Mouse (Mus musculus): ENCODE measurements around the gene Slc44a5. TPM values are rescaled to one million over a fixed set of nuclear protein-coding genes. Genes with fewer than 3 reads are reported as not detected.
"Not testable (repeated sequence)": the region's sequence is repeated elsewhere in the genome, so short reads cannot be mapped to it uniquely, and the experiment has no call there.

Slc44a5 gene
- polyA plus RNA-seq, 1 experiment from 2014 or later = 1.1 TPM

DNA sequence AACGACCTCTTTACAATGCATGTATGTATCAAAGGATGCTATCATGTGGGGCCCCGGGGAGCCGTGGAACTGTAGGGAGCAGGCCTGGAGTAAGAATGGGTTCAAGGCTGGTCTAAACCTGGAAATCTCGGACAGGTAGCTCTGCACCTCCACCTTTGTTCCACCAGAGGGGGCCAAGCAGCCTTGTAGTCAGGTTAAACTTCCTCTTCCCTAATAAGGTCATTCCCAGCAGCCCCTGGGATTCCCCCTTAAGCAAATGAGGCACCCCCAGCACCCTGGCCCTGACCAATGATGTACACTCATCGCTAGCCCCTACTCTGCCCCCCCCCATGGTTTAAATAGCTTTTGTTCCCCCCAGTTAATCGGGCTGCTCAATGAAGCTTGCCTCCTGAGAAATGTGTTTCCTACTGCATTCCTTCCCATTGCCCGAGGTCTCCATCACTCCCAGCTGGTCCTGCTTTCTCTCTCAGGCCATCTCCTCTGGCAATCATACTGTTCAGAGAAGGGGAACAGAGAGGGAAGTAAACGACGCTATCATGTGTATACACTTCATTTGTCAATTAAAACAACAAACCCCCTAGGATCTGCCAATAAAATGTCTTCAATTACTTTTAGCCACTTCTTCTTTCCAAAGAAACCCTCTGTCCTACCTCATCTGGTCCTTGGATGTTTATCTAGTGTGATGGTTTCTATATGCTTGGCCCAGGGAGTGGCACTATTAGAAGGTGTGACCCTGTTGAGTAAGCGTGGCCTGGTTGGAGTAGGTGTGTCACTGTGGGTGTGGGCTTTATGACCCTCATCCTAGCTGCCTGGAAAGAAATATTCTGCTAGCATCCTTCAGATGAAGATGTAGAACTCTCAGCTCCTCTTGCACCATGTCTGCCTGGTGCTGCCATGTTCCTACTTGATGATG, 11.4 kb downstream of the Slc44a5 start:
- H3K4me1 ChIP-seq (ENCODE audit: control insufficient read depth, insufficient read depth, low read length) = no peaks in the 10 kb centered on the region
- no peak overlapping the region for H3K27ac ChIP-seq (ENCODE audit: low read length)
- H3K9me3 ChIP-seq (replicated peaks; ENCODE audit: control insufficient read depth, low read length) = no peaks in the 10 kb centered on the region
- H3K36me3 ChIP-seq (ENCODE audit: control insufficient read depth, insufficient read depth, low read length) = no peaks in the 10 kb centered on the region
- H3K9ac ChIP-seq (ENCODE audit: low read length) = no peak overlapping the region
- no peak overlapping the region for H3K4me3 ChIP-seq (replicated peaks; ENCODE audit: low read length)
- no peak for ATAC-seq (ENCODE audit: insufficient read depth, low FRiP score)
- WGBS = 49% methylated on average over 10 of the region's 10 CpGs
- no peak overlapping the region for H3K4me2 ChIP-seq (ENCODE audit: low read depth, low read length)
- no peaks in the 10 kb centered on the region for H3K27me3 ChIP-seq (ENCODE audit: control insufficient read depth, insufficient read depth, low read length)

DNA sequence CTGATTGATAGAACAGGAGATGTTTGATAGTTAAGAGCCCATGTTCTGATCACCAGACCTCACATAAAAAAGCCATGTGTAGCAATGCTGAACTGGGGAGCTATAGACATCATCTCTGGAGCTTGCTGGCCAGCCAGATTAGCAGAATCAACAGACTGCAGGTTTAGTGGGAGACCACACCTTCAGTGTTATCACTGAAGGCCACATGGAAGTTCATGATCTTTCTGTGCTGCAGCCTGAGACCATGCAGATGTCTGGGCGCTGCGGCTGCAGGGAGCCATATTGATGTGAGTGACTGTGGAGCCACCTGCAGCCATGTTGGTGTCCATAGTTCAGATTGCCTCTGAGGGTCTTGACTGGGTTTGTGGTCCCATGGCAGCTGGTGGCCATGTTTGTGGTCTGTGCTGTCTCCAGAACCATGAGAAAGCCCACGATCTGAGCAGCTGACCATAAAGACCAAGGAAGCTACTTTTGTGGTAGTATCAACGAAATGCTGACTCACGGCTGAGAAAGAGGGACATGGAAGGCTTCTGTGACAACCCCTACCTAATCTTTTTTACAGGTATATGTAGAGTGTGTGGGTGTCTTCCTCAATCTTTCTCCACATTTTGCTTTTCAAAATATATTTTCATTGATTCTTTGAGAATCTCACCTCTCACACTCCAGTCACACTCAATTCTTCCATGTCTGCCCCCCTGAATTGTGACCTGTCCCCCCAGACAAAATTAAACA, 26.7 kb downstream of the Slc44a5 start:
- Histone ChIP-seq H3K4me3 (replicated peaks; ENCODE audit: low read length) (no peak overlapping the region), H3K9me3 (replicated peaks; ENCODE audit: control insufficient read depth, low read length) (0 out of 2 replicates have a peak, but pooled peaks cover 3% of the 10 kb centered on the region), H3K36me3 (ENCODE audit: control insufficient read depth, insufficient read depth, low read length) (no peaks in the 10 kb centered on the region), H3K9ac (ENCODE audit: low read length) (no peak overlapping the region), H3K4me1 (ENCODE audit: control insufficient read depth, insufficient read depth, low read length) (no peaks in the 10 kb centered on the region), H3K27me3 (ENCODE audit: control insufficient read depth, insufficient read depth, low read length) (no peaks in the 10 kb centered on the region), H3K27ac (ENCODE audit: low read length) (no peak overlapping the region), H3K4me2 (ENCODE audit: low read depth, low read length) (no peak overlapping the region)
- 91% methylated on average over 5 of the region's 5 CpGs for WGBS
- no peak for ATAC-seq (ENCODE audit: insufficient read depth, low FRiP score)

DNA sequence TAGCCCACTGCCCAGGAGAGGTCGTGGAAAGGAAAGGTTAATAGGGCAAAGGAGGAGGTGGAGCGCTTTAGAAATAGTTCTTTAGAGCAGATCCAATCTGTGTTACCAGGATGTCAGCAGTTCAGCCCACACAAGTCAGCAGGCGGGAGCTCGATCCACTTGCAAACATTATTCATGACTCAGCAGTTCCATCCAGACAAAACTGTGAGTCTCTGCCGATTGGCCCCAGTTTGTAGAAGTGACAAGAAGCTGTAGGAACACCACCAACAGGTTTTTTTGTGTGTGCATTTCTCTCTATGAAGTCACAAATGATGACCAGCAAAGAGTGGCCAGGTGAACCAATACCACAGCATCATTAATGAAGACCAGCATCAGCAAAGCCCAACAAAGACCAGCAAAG, 28.1 kb downstream of the Slc44a5 start:
- no peaks in the 10 kb centered on the region for H3K36me3 ChIP-seq (ENCODE audit: control insufficient read depth, insufficient read depth, low read length)
- H3K4me3 ChIP-seq (replicated peaks; ENCODE audit: low read length) = no peak overlapping the region
- H3K4me1 ChIP-seq (ENCODE audit: control insufficient read depth, insufficient read depth, low read length) = no peaks in the 10 kb centered on the region
- no peak for ATAC-seq (ENCODE audit: insufficient read depth, low FRiP score)
- H3K27me3 ChIP-seq (ENCODE audit: control insufficient read depth, insufficient read depth, low read length) = no peaks in the 10 kb centered on the region
- H3K27ac ChIP-seq (ENCODE audit: low read length) = no peak overlapping the region
- 81% methylated on average over 5 of the region's 5 CpGs for WGBS
- H3K9me3 ChIP-seq (replicated peaks; ENCODE audit: control insufficient read depth, low read length) = 0 out of 2 replicates have a peak, but pooled peaks cover 3% of the 10 kb centered on the region
- H3K9ac ChIP-seq (ENCODE audit: low read length) = no peak overlapping the region
- H3K4me2 ChIP-seq (ENCODE audit: low read depth, low read length) = no peak overlapping the region

DNA sequence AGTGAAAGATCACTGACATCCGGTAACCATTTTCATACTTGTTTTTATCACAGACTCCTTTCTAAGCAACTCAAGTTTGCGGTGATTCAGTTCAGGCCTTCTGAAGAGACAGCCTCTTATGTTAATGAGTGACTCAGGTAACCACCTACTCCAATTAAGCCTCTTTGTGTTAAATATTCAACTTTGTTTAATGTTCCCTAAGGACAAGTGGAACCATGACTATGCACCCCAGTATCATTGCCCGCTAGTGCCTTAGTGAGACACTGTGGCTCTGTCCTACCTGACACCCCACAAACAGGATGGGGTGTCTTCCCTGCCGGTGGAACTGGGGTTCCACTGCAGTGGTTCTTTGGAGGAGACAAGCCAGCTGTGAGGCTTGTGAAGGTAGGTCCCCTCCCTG, 73.6 kb downstream of the Slc44a5 start:
- no peak for ATAC-seq (ENCODE audit: insufficient read depth, low FRiP score)
- H3K27ac ChIP-seq (ENCODE audit: low read length) = no peak overlapping the region
- H3K9ac ChIP-seq (ENCODE audit: low read length) = no peak overlapping the region
- no peaks in the 10 kb centered on the region for H3K36me3 ChIP-seq (ENCODE audit: control insufficient read depth, insufficient read depth, low read length)
- no peak overlapping the region for H3K4me2 ChIP-seq (ENCODE audit: low read depth, low read length)
- no peaks in the 10 kb centered on the region for H3K9me3 ChIP-seq (replicated peaks; ENCODE audit: control insufficient read depth, low read length)
- H3K4me1 ChIP-seq (ENCODE audit: control insufficient read depth, insufficient read depth, low read length) = no peaks in the 10 kb centered on the region
- no peak overlapping the region for H3K4me3 ChIP-seq (replicated peaks; ENCODE audit: low read length)
- H3K27me3 ChIP-seq (ENCODE audit: control insufficient read depth, insufficient read depth, low read length) = no peaks in the 10 kb centered on the region
- 86% methylated on average over 4 of the region's 4 CpGs for WGBS

DNA sequence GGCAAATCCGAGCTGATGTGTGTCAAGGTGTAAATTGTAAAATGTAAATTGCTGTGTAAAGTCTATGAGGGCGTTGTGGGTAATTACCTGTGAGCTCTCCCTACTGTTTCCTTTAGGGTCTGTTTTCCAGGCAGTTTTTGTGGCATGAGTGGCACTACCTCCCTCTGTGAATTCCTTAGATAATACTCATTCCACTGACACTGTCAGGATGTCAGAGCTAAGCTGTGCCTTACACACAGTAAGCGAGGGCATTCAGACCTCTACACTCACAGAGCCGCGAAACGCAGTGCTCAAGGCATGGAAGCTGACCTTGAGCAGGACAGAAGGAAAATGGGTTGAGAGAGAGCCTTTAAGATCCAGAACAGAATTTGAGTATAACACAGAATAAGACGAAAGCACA, 80.1 kb downstream of the Slc44a5 start:
- H3K4me2 ChIP-seq (ENCODE audit: low read depth, low read length) = no peak overlapping the region
- no peak overlapping the region for H3K27ac ChIP-seq (ENCODE audit: low read length)
- no peak for ATAC-seq (ENCODE audit: insufficient read depth, low FRiP score)
- H3K4me3 ChIP-seq (replicated peaks; ENCODE audit: low read length) = no peak overlapping the region
- H3K4me1 ChIP-seq (ENCODE audit: control insufficient read depth, insufficient read depth, low read length) = no peaks in the 10 kb centered on the region
- H3K9me3 ChIP-seq (replicated peaks; ENCODE audit: control insufficient read depth, low read length) = no peaks in the 10 kb centered on the region
- H3K36me3 ChIP-seq (ENCODE audit: control insufficient read depth, insufficient read depth, low read length) = no peaks in the 10 kb centered on the region
- no peaks in the 10 kb centered on the region for H3K27me3 ChIP-seq (ENCODE audit: control insufficient read depth, insufficient read depth, low read length)
- 65% methylated on average over 7 of the region's 7 CpGs for whole genome bisulfite sequencing
- H3K9ac ChIP-seq (ENCODE audit: low read length) = no peak overlapping the region

DNA sequence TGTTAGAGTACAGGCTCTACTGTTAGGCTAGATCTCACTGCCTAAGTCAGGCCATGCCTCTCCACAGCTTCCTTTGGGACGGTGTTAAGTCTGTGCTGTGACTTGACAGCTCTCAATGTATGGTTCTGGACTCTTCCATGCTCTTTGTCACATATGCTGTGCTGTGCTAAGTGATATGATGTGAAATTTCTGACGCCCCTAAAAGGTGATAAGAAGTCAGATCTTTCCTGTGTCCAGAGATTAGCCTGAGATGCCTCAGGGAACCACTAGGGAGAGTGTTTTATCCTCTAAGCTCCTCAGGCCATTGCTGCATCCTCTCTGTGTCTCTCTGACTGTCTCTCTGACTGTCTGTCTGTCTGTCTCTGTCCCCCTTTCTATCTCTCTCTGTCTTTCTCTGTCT, 84.2 kb downstream of the Slc44a5 start:
- no peak for ATAC-seq (ENCODE audit: insufficient read depth, low FRiP score)
- Histone ChIP-seq H3K4me1 (ENCODE audit: control insufficient read depth, insufficient read depth, low read length) (no peaks in the 10 kb centered on the region), H3K4me2 (ENCODE audit: low read depth, low read length) (no peak overlapping the region), H3K9me3 (replicated peaks; ENCODE audit: control insufficient read depth, low read length) (no peaks in the 10 kb centered on the region), H3K27ac (ENCODE audit: low read length) (no peak overlapping the region), H3K36me3 (ENCODE audit: control insufficient read depth, insufficient read depth, low read length) (no peaks in the 10 kb centered on the region), H3K9ac (ENCODE audit: low read length) (no peak overlapping the region), H3K4me3 (replicated peaks; ENCODE audit: low read length) (no peak overlapping the region), H3K27me3 (ENCODE audit: control insufficient read depth, insufficient read depth, low read length) (no peaks in the 10 kb centered on the region)
- WGBS = 59% methylated on average over 2 of the region's 2 CpGs

DNA sequence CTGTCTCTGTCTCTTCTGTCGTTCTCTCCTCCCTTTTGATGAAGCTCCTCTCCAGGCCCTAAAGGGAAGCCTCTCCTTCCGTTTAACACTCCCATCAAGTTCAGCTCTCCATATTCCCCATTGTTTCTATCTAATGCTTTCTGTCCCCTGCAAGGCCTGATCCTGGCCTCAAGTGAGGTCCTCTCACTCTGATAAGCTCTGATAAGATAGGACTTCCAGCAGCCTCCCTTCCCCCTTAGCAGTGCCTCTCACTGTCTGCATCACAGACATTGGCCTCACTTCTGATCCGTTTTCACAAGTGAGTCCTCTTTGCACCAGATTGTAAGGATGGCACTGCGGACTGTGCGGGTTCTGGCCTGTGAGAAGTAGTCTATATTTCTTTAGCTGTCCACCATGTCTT, 85.0 kb downstream of the Slc44a5 start:
- no peak for ATAC-seq (ENCODE audit: insufficient read depth, low FRiP score)
- Histone ChIP-seq H3K9ac (ENCODE audit: low read length) (no peak overlapping the region), H3K4me2 (ENCODE audit: low read depth, low read length) (no peak overlapping the region), H3K27ac (ENCODE audit: low read length) (no peak overlapping the region), H3K4me1 (ENCODE audit: control insufficient read depth, insufficient read depth, low read length) (no peaks in the 10 kb centered on the region), H3K9me3 (replicated peaks; ENCODE audit: control insufficient read depth, low read length) (no peaks in the 10 kb centered on the region), H3K27me3 (ENCODE audit: control insufficient read depth, insufficient read depth, low read length) (no peaks in the 10 kb centered on the region), H3K36me3 (ENCODE audit: control insufficient read depth, insufficient read depth, low read length) (no peaks in the 10 kb centered on the region), H3K4me3 (replicated peaks; ENCODE audit: low read length) (no peak overlapping the region)
- 76% methylated on average over 5 of the region's 5 CpGs for WGBS

DNA sequence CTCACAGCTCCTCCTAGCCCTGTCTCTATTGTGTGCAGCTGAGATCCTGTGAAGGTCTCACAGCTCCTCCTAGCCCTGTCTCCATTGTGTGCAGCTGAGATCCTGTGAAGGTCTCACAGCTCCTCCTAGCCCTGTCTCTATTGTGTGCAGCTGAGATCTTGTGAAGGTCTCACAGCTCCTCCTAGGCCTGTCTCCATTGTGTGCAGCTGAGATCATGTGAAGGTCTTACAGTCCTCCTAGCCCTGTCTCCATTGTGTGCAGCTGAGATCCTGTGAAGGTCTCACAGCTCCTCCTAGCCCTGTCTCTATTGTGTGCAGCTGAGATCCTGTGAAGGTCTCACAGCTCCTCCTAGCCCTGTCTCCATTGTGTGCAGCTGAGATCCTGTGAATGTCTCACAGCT, 98.8 kb downstream of the Slc44a5 start:
- H3K4me1 ChIP-seq (ENCODE audit: control insufficient read depth, insufficient read depth, low read length); H3K4me3 ChIP-seq (replicated peaks; ENCODE audit: low read length); H3K36me3 ChIP-seq (ENCODE audit: control insufficient read depth, insufficient read depth, low read length); H3K9ac ChIP-seq (ENCODE audit: low read length); H3K4me2 ChIP-seq (ENCODE audit: low read depth, low read length); H3K27ac ChIP-seq (ENCODE audit: low read length); H3K27me3 ChIP-seq (ENCODE audit: control insufficient read depth, insufficient read depth, low read length); ATAC-seq (ENCODE audit: insufficient read depth, low FRiP score); H3K9me3 ChIP-seq (replicated peaks; ENCODE audit: control insufficient read depth, low read length): not testable (repeated sequence)

DNA sequence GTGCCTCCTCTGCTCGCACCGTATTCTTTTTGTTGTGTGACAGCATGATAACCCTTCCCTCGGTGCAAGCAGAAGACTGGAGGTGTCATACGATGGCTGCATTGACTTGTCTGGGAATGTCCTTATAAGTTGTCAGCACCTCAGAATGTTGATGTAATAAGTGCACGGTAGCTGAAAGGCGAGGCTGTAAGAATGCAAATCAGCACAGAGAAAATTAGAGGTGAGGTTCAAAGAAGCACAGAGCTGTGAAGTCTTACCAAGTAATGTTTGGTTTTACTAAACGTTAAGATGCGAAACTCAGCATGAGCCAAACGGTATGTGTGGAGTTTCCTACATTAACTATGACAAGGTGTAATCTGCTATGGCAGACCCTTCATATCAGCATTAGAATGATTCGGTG, 102.5 kb downstream of the Slc44a5 start:
- no peak overlapping the region for H3K9ac ChIP-seq (ENCODE audit: low read length)
- no peak for ATAC-seq (ENCODE audit: insufficient read depth, low FRiP score)
- H3K4me2 ChIP-seq (ENCODE audit: low read depth, low read length) = no peak overlapping the region
- H3K36me3 ChIP-seq (ENCODE audit: control insufficient read depth, insufficient read depth, low read length) = no peaks in the 10 kb centered on the region
- H3K4me3 ChIP-seq (replicated peaks; ENCODE audit: low read length) = no peak overlapping the region
- no peaks in the 10 kb centered on the region for H3K4me1 ChIP-seq (ENCODE audit: control insufficient read depth, insufficient read depth, low read length)
- H3K27ac ChIP-seq (ENCODE audit: low read length) = no peak overlapping the region
- H3K9me3 ChIP-seq (replicated peaks; ENCODE audit: control insufficient read depth, low read length) = no peaks in the 10 kb centered on the region
- no peaks in the 10 kb centered on the region for H3K27me3 ChIP-seq (ENCODE audit: control insufficient read depth, insufficient read depth, low read length)
- 79% methylated on average over 10 of the region's 10 CpGs for WGBS
